Mouse (Mus musculus) cerebellum, adult 9-10 months (tissue): ENCODE measurements at regions not wholly inside any gene's neighbourhood (a gene's known extent, or its start where the extent isn't known, plus 50 kb on each side); places are given as distances from the start of the nearest gene placed in this dataset.

Experiments used
- DNase-seq: peaks from one replicate; pipeline ENCODE4 v3.0.0; 2022

- DNase-seq = no peak
These were observed 135.0 kb downstream of the Lmo4 start for GRCm38 (mm10) chr3:144069979-144070540.

- DNase-seq = no peak
These were observed 138.0 kb downstream of the Lmo4 start for GRCm38 (mm10) chr3:144067016-144067415.

GRCm38 (mm10) chr3:144058106-144058505 lies 146.9 kb downstream of the Lmo4 start:
- no peak for DNase-seq

GRCm38 (mm10) chr3:144050341-144050740 lies 154.7 kb downstream of the Lmo4 start:
- DNase-seq = no peak

- no peak for DNase-seq
These were observed 155.8 kb downstream of the Lmo4 start for GRCm38 (mm10) chr3:144049270-144049669.

GRCm38 (mm10) chr3:144044366-144044765 lies 160.7 kb downstream of the Lmo4 start:
- DNase-seq = no peak

GRCm38 (mm10) chr3:144041788-144042187 lies 163.2 kb downstream of the Lmo4 start:
- DNase-seq = no peak

- no peak for DNase-seq
These were observed 165.5 kb downstream of the Lmo4 start for GRCm38 (mm10) chr3:144039498-144039897.

- no peak for DNase-seq
These were observed 175.4 kb downstream of the Lmo4 start for GRCm38 (mm10) chr3:144029611-144030010.

GRCm38 (mm10) chr3:144029121-144029520 lies 175.9 kb downstream of the Lmo4 start:
- DNase-seq = no peak

GRCm38 (mm10) chr3:144027134-144027980 lies 177.7 kb downstream of the Lmo4 start:
- DNase-seq = no peak

GRCm38 (mm10) chr3:144025451-144026125 lies 179.4 kb downstream of the Lmo4 start:
- no peak for DNase-seq

- DNase-seq = no peak
These were observed 180.8 kb downstream of the Lmo4 start for GRCm38 (mm10) chr3:144024216-144024615.

- no peak for DNase-seq
These were observed 182.0 kb downstream of the Lmo4 start for GRCm38 (mm10) chr3:144023058-144023457.

GRCm38 (mm10) chr3:144021969-144022368 lies 183.1 kb downstream of the Lmo4 start:
- no peak for DNase-seq

GRCm38 (mm10) chr3:144020189-144020940 lies 184.7 kb downstream of the Lmo4 start:
- no peak for DNase-seq

GRCm38 (mm10) chr3:144019293-144019692 lies 185.7 kb downstream of the Lmo4 start:
- DNase-seq = no peak

GRCm38 (mm10) chr3:144018559-144018958 lies 186.5 kb downstream of the Lmo4 start:
- no peak for DNase-seq

- no peak for DNase-seq
These were observed 189.8 kb downstream of the Lmo4 start for GRCm38 (mm10) chr3:144015236-144015635.

GRCm38 (mm10) chr3:144013481-144014125 lies 191.4 kb downstream of the Lmo4 start:
- no peak for DNase-seq

GRCm38 (mm10) chr3:144012820-144013219 lies 192.2 kb downstream of the Lmo4 start:
- DNase-seq = no peak

GRCm38 (mm10) chr3:144012173-144012572 lies 192.8 kb downstream of the Lmo4 start:
- no peak for DNase-seq
